Mouse (Mus musculus): Measurements from ENCODE around the gene Wdr26. TPM values are rescaled to one million over a fixed set of nuclear protein-coding genes. Genes with fewer than 3 reads are reported as not detected.

Wdr26 gene
- polyA plus RNA-seq, 1 experiment from 2014 or later, result 26.3 TPM

DNA sequence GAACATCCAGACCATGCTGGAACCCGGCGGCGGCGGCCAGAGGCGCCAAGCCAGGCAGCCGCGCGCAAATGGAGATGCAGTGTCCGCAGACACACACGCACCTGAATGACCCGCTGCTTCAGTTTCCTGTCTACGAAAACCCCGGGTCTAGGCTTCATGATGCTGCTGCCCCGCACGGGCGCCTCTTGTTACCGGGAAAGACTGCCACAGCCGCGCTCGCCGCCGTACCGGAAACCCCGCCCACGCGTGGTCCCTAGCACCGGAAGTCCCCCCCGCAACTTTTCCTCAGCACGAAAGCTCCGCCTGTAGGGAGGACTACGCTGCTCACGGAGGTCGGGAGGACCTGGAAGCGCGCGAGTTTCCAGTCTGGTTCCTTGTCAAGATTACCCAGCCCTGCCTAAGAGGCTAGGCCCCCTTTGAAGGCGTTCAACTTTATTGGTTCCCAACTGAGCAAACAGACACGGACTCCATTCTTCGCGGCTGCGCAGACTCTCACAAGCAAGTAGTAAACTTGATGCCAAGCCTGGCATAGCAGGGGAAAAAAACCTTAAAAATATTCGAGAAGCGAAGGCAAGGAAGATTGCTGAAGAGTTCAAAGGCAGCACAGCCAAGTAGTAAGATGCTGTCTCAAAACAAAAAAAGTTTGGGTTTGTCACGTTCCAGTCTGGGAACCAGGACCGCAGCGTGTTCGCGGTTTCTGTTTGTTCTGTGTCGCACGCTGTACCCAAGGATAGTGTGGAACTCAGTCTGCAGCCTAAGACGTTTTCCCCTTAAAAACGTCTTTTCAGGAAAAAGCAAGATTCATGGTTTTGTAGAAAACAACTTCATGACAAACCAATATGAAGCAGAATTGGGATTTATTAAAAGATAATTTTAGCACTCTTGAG is 67.6 kb downstream of the Wdr26 start, which contains the start of the genes Nvl and Cnih4:
Gene Nvl (minus strand): TSS at position 255 of the 887 bp plus-strand sequence.
Gene Cnih4 (plus strand): TSS at position 744 of the 887 bp plus-strand sequence.
- peak within 1 kb of the TSS; percentile 94 for H3K4me3 ChIP-seq
- peak within 1 kb of the TSS; percentile 89 for H3K27ac ChIP-seq
- DNase-seq (ENCODE audit: low spot score), result peak; percentile 99
- under 1% methylated on average over 52 of the region's 52 CpGs for WGBS
- H3K9me3 ChIP-seq, result no peaks in the 10 kb centered on the region
- H3K4me1 ChIP-seq, result peaks cover 14% of the 10 kb centered on the region
- H3K36me3 ChIP-seq, result peaks cover 28% of the 10 kb centered on the region
- H3K27me3 ChIP-seq (ENCODE audit: insufficient read depth, poor library complexity, severe bottlenecking), result no peaks in the 10 kb centered on the region

DNA sequence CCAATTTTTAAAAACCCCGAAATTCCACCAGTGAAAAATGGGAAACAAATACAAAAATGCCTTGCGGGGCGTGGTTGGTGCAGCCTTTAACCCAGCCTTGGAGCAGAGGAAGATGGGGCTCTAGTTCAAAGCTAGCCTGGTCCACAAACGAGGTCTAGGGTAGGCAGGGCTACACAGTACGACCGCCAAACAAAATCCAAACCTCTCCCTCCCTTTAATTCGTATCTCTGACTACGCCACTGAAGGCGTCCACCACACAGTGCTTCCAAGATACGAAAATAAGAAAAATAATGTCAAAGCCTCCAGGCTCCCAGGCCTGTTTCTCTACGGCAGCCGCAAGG is 68.2 kb downstream of the Wdr26 start:
- Histone ChIP-seq H3K9me3 (no peaks in the 10 kb centered on the region), H3K36me3 (peaks cover 33% of the 10 kb centered on the region), H3K27ac (peak overlapping the region; percentile 89), H3K4me3 (peak overlapping the region; percentile 94), H3K27me3 (ENCODE audit: insufficient read depth, poor library complexity, severe bottlenecking) (no peaks in the 10 kb centered on the region), H3K4me1 (peaks cover 14% of the 10 kb centered on the region)
- WGBS, result under 1% methylated on average over 12 of the region's 12 CpGs
- DNase-seq (ENCODE audit: low spot score), result no peak

DNA sequence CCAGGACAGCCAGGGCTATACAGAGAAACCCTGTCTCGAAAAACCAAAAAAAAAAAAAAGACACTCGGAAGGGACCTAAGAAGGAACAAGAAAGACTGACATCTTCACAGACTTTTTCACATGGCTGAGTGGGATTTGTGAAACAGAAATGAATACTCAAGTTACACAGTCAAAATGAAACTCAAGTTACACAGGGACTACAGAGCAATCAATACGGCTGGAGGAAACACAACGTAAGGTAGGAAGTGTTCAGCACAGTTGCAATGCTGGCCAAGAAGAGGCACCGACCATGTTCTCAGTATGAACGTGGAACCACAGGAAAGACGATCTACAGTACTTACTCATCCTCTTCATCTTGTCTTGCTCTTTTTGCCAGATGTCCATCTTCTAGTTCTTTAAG is 73.1 kb downstream of the Wdr26 start:
- 91% methylated on average over 7 of the region's 7 CpGs for WGBS
- H3K36me3 ChIP-seq, result peaks cover 77% of the 10 kb centered on the region
- no peak overlapping the region for H3K27ac ChIP-seq
- no peak for DNase-seq (ENCODE audit: low spot score)
- H3K4me3 ChIP-seq, result no peak overlapping the region
- H3K27me3 ChIP-seq (ENCODE audit: insufficient read depth, poor library complexity, severe bottlenecking), result no peaks in the 10 kb centered on the region
- peaks cover 7% of the 10 kb centered on the region for H3K4me1 ChIP-seq
- H3K9me3 ChIP-seq, result no peaks in the 10 kb centered on the region

DNA sequence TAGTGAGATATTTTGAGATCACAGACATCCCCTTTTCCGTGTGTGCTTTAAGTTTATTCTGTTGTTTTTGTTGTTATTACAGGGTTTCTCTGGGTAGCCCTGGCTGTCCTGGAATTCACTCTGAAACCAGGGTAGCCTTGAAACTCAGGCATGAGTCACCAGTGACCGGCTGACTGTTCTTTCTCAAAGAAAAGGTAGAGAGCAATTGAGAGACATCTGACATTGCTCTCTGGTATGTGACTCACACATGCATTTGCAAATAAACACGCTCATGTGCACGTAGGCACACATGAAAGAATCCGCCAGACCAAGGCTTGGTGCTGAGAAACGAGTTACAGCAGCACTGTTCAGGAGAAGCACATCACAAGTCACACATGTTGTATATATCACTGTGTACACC is 79.9 kb downstream of the Wdr26 start:
- H3K27me3 ChIP-seq (ENCODE audit: insufficient read depth, poor library complexity, severe bottlenecking), result no peaks in the 10 kb centered on the region
- DNase-seq (ENCODE audit: low spot score), result no peak
- H3K4me1 ChIP-seq, result no peaks in the 10 kb centered on the region
- no peak overlapping the region for H3K27ac ChIP-seq
- H3K4me3 ChIP-seq, result no peak overlapping the region
- H3K9me3 ChIP-seq, result no peaks in the 10 kb centered on the region
- WGBS, result 90% methylated on average over 6 of the region's 6 CpGs
- peaks cover 91% of the 10 kb centered on the region for H3K36me3 ChIP-seq

DNA sequence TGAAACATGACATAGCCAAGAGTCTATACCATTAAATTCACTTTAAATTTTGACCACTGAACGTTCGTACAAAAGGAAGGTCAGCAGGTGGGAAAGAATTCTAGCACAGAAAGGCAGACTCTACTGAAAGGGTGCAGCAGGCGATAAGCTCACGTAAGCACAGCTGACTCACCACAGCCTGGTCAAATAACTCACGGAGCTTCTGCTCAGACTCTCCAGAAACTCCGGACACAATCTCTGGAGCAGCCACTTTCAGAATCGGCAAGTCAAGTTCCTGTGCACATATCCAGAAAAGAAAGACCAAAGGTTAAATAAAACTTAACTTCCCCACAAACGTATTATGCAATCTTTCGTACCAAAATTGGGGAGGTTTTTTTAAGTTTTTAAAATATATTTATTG is 85.0 kb downstream of the Wdr26 start:
- Histone ChIP-seq H3K9me3 (no peaks in the 10 kb centered on the region), H3K36me3 (peaks cover 89% of the 10 kb centered on the region), H3K27ac (no peak overlapping the region), H3K27me3 (ENCODE audit: insufficient read depth, poor library complexity, severe bottlenecking) (no peaks in the 10 kb centered on the region), H3K4me1 (no peaks in the 10 kb centered on the region), H3K4me3 (no peak overlapping the region)
- WGBS, result 91% methylated on average over 9 of the region's 9 CpGs
- DNase-seq (ENCODE audit: low spot score), result no peak

DNA sequence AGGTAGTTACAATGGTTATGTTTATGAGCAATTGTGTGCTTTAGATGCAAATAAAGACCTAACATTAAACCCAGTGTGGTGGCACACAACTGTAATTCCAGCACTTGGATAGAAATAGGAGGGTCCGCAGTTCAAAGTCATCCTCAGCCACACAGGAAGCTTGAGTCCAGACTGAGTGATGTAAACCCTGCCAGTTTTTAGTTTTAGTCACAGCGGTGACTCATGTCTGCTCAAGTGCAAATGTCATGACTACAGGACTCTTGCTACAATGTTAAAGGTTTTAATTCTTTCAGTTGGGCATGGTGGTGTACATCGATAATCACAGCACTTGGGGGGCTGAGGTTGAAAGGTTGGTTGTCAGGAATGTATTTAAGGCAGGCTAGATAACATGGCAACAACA is 85.9 kb downstream of the Wdr26 start:
- Histone ChIP-seq H3K27me3 (ENCODE audit: insufficient read depth, poor library complexity, severe bottlenecking) (no peaks in the 10 kb centered on the region), H3K4me1 (no peaks in the 10 kb centered on the region), H3K9me3 (no peaks in the 10 kb centered on the region), H3K4me3 (no peak overlapping the region), H3K36me3 (peaks cover 93% of the 10 kb centered on the region), H3K27ac (no peak overlapping the region)
- 92% methylated on average over 3 of the region's 3 CpGs for WGBS
- no peak for DNase-seq (ENCODE audit: low spot score)

DNA sequence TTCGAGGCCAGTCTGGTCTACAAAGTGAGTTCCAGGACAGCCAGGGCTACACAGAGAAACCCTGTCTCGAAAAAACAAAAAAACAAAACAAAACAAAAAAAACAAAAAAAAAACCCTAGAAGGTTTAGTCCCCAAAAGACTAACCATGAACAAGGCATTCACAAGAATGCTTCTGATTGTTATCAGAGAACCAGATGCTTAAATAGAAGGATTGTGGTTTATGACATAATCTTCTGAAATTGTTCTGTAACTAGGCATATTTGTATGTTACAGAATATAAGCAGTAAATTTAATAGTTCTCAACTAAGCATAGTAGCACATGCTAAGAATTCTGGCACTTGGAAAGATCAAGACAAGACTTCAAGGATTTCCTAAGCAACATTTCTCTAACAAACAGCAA is 87.7 kb downstream of the Wdr26 start:
- no peaks in the 10 kb centered on the region for H3K27me3 ChIP-seq (ENCODE audit: insufficient read depth, poor library complexity, severe bottlenecking)
- peaks cover 90% of the 10 kb centered on the region for H3K36me3 ChIP-seq
- no peaks in the 10 kb centered on the region for H3K9me3 ChIP-seq
- DNase-seq (ENCODE audit: low spot score), result no peak
- WGBS, result 88% methylated on average over 2 of the region's 2 CpGs
- no peak overlapping the region for H3K27ac ChIP-seq
- H3K4me3 ChIP-seq, result no peak overlapping the region
- no peaks in the 10 kb centered on the region for H3K4me1 ChIP-seq

Other genes starting within 250 kb of the Wdr26 start
- gene Ephx1, start 191.1 kb downstream of the Wdr26 start, polyA plus RNA-seq (2016; fragmentation: Nextera tagmentation; extraction: Ambion mirVana), result 3.4 and 3.9 TPM in 2 replicates
- gene 9130409I23Rik, start 160.8 kb downstream of the Wdr26 start, polyA plus RNA-seq (2016; fragmentation: Nextera tagmentation; extraction: Ambion mirVana), result not detected in 2 replicates
- gene Nvl, start 67.8 kb downstream of the Wdr26 start, polyA plus RNA-seq (2016; fragmentation: Nextera tagmentation; extraction: Ambion mirVana), result 26.1 and 33.5 TPM in 2 replicates
- gene Cnih4, start 67.3 kb downstream of the Wdr26 start, polyA plus RNA-seq (2016; fragmentation: Nextera tagmentation; extraction: Ambion mirVana), result 150 and 166 TPM in 2 replicates
- gene Cnih3, start 140.6 kb upstream of the Wdr26 start, polyA plus RNA-seq (2016; fragmentation: Nextera tagmentation; extraction: Ambion mirVana), result 0.14 and 0.23 TPM in 2 replicates